26 mouse cellular contexts compared by ENCODE assay signal in genomic region chr2:91958049-91958448, GRCm38 (mm10). TPM values are rescaled to one million over a fixed set of nuclear protein-coding genes. Genes with fewer than 3 reads are reported as not detected.
A peak's percentile ranks its signal among the peaks of the same experiment; 100 is the strongest.
DNase-seq lines count a peak whose midpoint lies in the region; ATAC-seq lines count a peak whose summit lies in the region.
"Had no signal": no experiment of that assay in that cellular context is flagged by ENCODE, and none has a peak within 500 bp of the region (broad histone marks: within the 10 kb centered on the region; RNA-seq: fewer than 3 reads in every experiment).

No protein-coding gene starts in this region.

- no peak for ATAC-seq in heart, embryonic 12.5 days (ENCODE audit: insufficient number of reproducible peaks, low FRiP score)
- no peak for ATAC-seq in liver, embryonic 12.5 days
- ATAC-seq in liver, embryonic 11.5 days (replicated peaks; ENCODE audit: low FRiP score), result no peak
- ATAC-seq in midbrain, embryonic 11.5 days (ENCODE audit: low FRiP score), result no peak
- ATAC-seq: midbrain, embryonic 16.5 days had no signal

- peaks cover 94% of the 10 kb centered on the region for H3K4me1 ChIP-seq in heart, embryonic 12.5 days (replicated peaks)
- peaks cover 100% of the 10 kb centered on the region for H3K4me1 ChIP-seq in liver, embryonic 12.5 days
- peaks cover 88% of the 10 kb centered on the region for H3K4me1 ChIP-seq in liver, embryonic 11.5 days (replicated peaks; ENCODE audit: control insufficient read depth, insufficient read depth, low read length)
- H3K4me1 ChIP-seq in midbrain, embryonic 11.5 days (ENCODE audit: control insufficient read depth, insufficient read depth, low read length), result peaks cover 9% of the 10 kb centered on the region

- 0 out of 2 replicates have a peak, but pooled peaks cover 3% of the 10 kb centered on the region for H3K36me3 ChIP-seq in heart, embryonic 12.5 days
- peaks cover 22% of the 10 kb centered on the region for H3K36me3 ChIP-seq in liver, embryonic 12.5 days
- H3K36me3 ChIP-seq in liver, embryonic 11.5 days (ENCODE audit: control insufficient read depth, insufficient read depth, low read length), result 0 out of 2 replicates have a peak, but pooled peaks cover 2% of the 10 kb centered on the region
- no peaks in the 10 kb centered on the region for H3K36me3 ChIP-seq in midbrain, embryonic 11.5 days (ENCODE audit: control insufficient read depth, insufficient read depth, low read length)
- H3K36me3 ChIP-seq: neural tube, embryonic 15.5 days had no signal

- 81% methylated on average over 8 of the region's 8 CpGs for WGBS in heart, embryonic 12.5 days
- WGBS in liver, embryonic 12.5 days (ENCODE audit: insufficient replicate concordance), result 82% methylated on average over 8 of the region's 8 CpGs
- WGBS in liver, embryonic 11.5 days, result 83% methylated on average over 8 of the region's 8 CpGs
- WGBS in midbrain, embryonic 11.5 days, result 90% methylated on average over 8 of the region's 8 CpGs

- H3K4me2 ChIP-seq in heart, embryonic 12.5 days, result no peak overlapping the region
- H3K4me2 ChIP-seq in liver, embryonic 12.5 days, result peak overlapping the region; percentile 51; the same call in 1 of the 2 replicates
- no peak overlapping the region; the same call in 1 of the 2 replicates for H3K4me2 ChIP-seq in liver, embryonic 11.5 days
- H3K4me2 ChIP-seq in midbrain, embryonic 11.5 days, result no peak overlapping the region
- H3K4me2 ChIP-seq: hindbrain, embryonic 14.5 days; neural tube, embryonic 15.5 days had no signal

- no peaks in the 10 kb centered on the region for H3K27me3 ChIP-seq in heart, embryonic 12.5 days (replicated peaks)
- H3K27me3 ChIP-seq in liver, embryonic 12.5 days (replicated peaks), result no peaks in the 10 kb centered on the region
- no peaks in the 10 kb centered on the region for H3K27me3 ChIP-seq in liver, embryonic 11.5 days (replicated peaks; ENCODE audit: control insufficient read depth, insufficient read depth, low read length)
- no peaks in the 10 kb centered on the region for H3K27me3 ChIP-seq in midbrain, embryonic 11.5 days (ENCODE audit: control insufficient read depth, insufficient read depth, low read length)
- H3K27me3 ChIP-seq: limb, embryonic 12.5 days; liver, embryonic 15.5 days; neural tube, embryonic 15.5 days had no signal

- peak; percentile 39 to 64 for DNase-seq in cerebellum, postnatal 14 days
- DNase-seq in cerebellum, adult 18-20 months, result no peak
- DNase-seq in heart, postnatal 14 days, result no peak
- no peak for DNase-seq in liver, embryonic 11.5 days (ENCODE audit: low spot score)
- no peak for DNase-seq in midbrain, embryonic 11.5 days (ENCODE audit: low spot score, missing footprints)
- DNase-seq: adrenal gland, postnatal 25 days; B cell, adult 2 months; cerebellum, adult 8-10 months; kidney, postnatal 36 days; layer of hippocampus, adult 9-11 months; lung, postnatal 10 days; right cerebral cortex, postnatal 25 days had no signal

- no peaks in the 10 kb centered on the region for H3K9me3 ChIP-seq in heart, embryonic 12.5 days (replicated peaks)
- H3K9me3 ChIP-seq in liver, embryonic 12.5 days (replicated peaks), result no peaks in the 10 kb centered on the region
- no peaks in the 10 kb centered on the region for H3K9me3 ChIP-seq in liver, embryonic 11.5 days (ENCODE audit: control insufficient read depth, low read length)
- H3K9me3 ChIP-seq in midbrain, embryonic 11.5 days (ENCODE audit: control insufficient read depth, low read length), result no peaks in the 10 kb centered on the region
- H3K9me3 ChIP-seq: forebrain, embryonic 10.5 days; limb, embryonic 12.5 days; liver, embryonic 15.5 days; neural tube, embryonic 15.5 days had no signal

- H3K4me3 ChIP-seq in heart, embryonic 12.5 days, result no peak overlapping the region
- no peak overlapping the region for H3K4me3 ChIP-seq in liver, embryonic 12.5 days
- H3K4me3 ChIP-seq in liver, embryonic 11.5 days (ENCODE audit: low read depth, low read length), result no peak overlapping the region
- H3K4me3 ChIP-seq in midbrain, embryonic 11.5 days (ENCODE audit: low read depth, low read length), result no peak overlapping the region
- H3K4me3 ChIP-seq: forebrain, embryonic 10.5 days; limb, embryonic 12.5 days; liver, embryonic 15.5 days; neural tube, embryonic 15.5 days had no signal

- peak overlapping the region; percentile 90 for H3K27ac ChIP-seq in heart, embryonic 12.5 days (ENCODE audit: poor library complexity, severe bottlenecking)
- H3K27ac ChIP-seq in liver, embryonic 12.5 days, result no peak overlapping the region
- no peak overlapping the region; the same call in 1 of the 2 replicates for H3K27ac ChIP-seq in liver, embryonic 11.5 days (ENCODE audit: low read depth, low read length)
- H3K27ac ChIP-seq in midbrain, embryonic 11.5 days (ENCODE audit: low read depth, low read length), result no peak overlapping the region
- H3K27ac ChIP-seq: forebrain, embryonic 10.5 days; hindbrain, embryonic 14.5 days; neural tube, embryonic 15.5 days had no signal

- intact Hi-C loops in heart, postnatal 14 days (cut with DNase I), result loop anchor here (2.0 kb wide), 1 partner anchor 13 kb away; the partner anchor contains the start of gene Gm9821

- 0 out of 2 replicates have a peak overlapping the region, but pooled peaks have one; percentile 1 for H3K9ac ChIP-seq in heart, embryonic 12.5 days
- peak overlapping the region; percentile 8; the same call in 1 of the 2 replicates for H3K9ac ChIP-seq in liver, embryonic 12.5 days
- no peak overlapping the region for H3K9ac ChIP-seq in liver, embryonic 11.5 days (ENCODE audit: low read depth, low read length)
- H3K9ac ChIP-seq in midbrain, embryonic 11.5 days (ENCODE audit: low read length), result no peak overlapping the region
- H3K9ac ChIP-seq: hindbrain, embryonic 14.5 days; limb, embryonic 12.5 days; neural tube, embryonic 15.5 days had no signal

RNA-seq across cellular contexts. Expression of gene Gm9821, which starts 12.5 kb away (rescaled TPM):
- 3.2 and 4.0 TPM in 2 replicates for polyA plus RNA-seq in heart, embryonic 12.5 days (2016; fragmentation: Nextera tagmentation; extraction: Ambion mirVana)
- total RNA-seq in heart, postnatal 14 days (2021), result not detected
- polyA plus RNA-seq in liver, embryonic 12.5 days (2016; fragmentation: Nextera tagmentation; extraction: Ambion mirVana), result 2.3 and 2.5 TPM in 2 replicates
- 3.7 and 4.8 TPM in 2 replicates for polyA plus RNA-seq in liver, embryonic 11.5 days (2014; fragmentation: Nextera tagmentation; extraction: Ambion mirVana)
- 0.25 TPM in 1 of 2 replicates, not detected in the other for polyA plus RNA-seq in midbrain, embryonic 11.5 days (2014; fragmentation: Nextera tagmentation; extraction: Ambion mirVana)
- total RNA-seq: adrenal gland, postnatal 25 days; gastrocnemius, postnatal 25 days had no signal
- polyA plus RNA-seq: midbrain, embryonic 16.5 days; spleen, adult 2 months had no signal

RNA-seq across cellular contexts. Expression of gene Dgkz, which starts 17.6 kb away (rescaled TPM):
- 43.8 and 48.8 TPM in 2 replicates for polyA plus RNA-seq in heart, embryonic 12.5 days (2016; fragmentation: Nextera tagmentation; extraction: Ambion mirVana)
- total RNA-seq in heart, postnatal 14 days (2021), result 10 to 100 TPM; 62.3 to 63.1 TPM
- 46.9 and 48.8 TPM in 2 replicates for polyA plus RNA-seq in liver, embryonic 12.5 days (2016; fragmentation: Nextera tagmentation; extraction: Ambion mirVana)
- polyA plus RNA-seq in liver, embryonic 11.5 days (2014; fragmentation: Nextera tagmentation; extraction: Ambion mirVana), result 81.4 and 85.9 TPM in 2 replicates
- 19.2 and 23.7 TPM in 2 replicates for polyA plus RNA-seq in midbrain, embryonic 11.5 days (2014; fragmentation: Nextera tagmentation; extraction: Ambion mirVana)

RNA-seq across cellular contexts. Expression of gene Mdk, which starts 26.0 kb away (rescaled TPM):
- 724 and 730 TPM in 2 replicates for polyA plus RNA-seq in heart, embryonic 12.5 days (2016; fragmentation: Nextera tagmentation; extraction: Ambion mirVana)
- total RNA-seq in heart, postnatal 14 days (2021), result 10 to 100 TPM; 15.7 to 16.8 TPM
- polyA plus RNA-seq in liver, embryonic 12.5 days (2016; fragmentation: Nextera tagmentation; extraction: Ambion mirVana), result 137 and 140 TPM in 2 replicates
- polyA plus RNA-seq in liver, embryonic 11.5 days (2014; fragmentation: Nextera tagmentation; extraction: Ambion mirVana), result 461 and 501 TPM in 2 replicates
- 926 and 968 TPM in 2 replicates for polyA plus RNA-seq in midbrain, embryonic 11.5 days (2014; fragmentation: Nextera tagmentation; extraction: Ambion mirVana)

RNA-seq across cellular contexts. Expression of gene Chrm4, which starts 31.0 kb away (rescaled TPM):
- 0.15 TPM in 1 of 2 replicates, not detected in the other for polyA plus RNA-seq in heart, embryonic 12.5 days (2016; fragmentation: Nextera tagmentation; extraction: Ambion mirVana)
- total RNA-seq in heart, postnatal 14 days (2021), result not detected
- polyA plus RNA-seq in liver, embryonic 12.5 days (2016; fragmentation: Nextera tagmentation; extraction: Ambion mirVana), result 0.17 TPM in 1 of 2 replicates, not detected in the other
- polyA plus RNA-seq in liver, embryonic 11.5 days (2014; fragmentation: Nextera tagmentation; extraction: Ambion mirVana), result 0.34 and 0.36 TPM in 2 replicates
- polyA plus RNA-seq in midbrain, embryonic 11.5 days (2014; fragmentation: Nextera tagmentation; extraction: Ambion mirVana), result 0.26 and 0.37 TPM in 2 replicates
- total RNA-seq: gastrocnemius, postnatal 25 days had no signal
- polyA plus RNA-seq: heart, postnatal 0 days; intestine, embryonic 14.5 days; kidney, embryonic 14.5 days; liver, embryonic 15.5 days; stomach, embryonic 14.5 days had no signal

Comparison
In these comparisons a context has a peak if more than half of its experiments do, and no peak if none do; other contexts are left out.
1. DNase-seq: peak in cerebellum, postnatal 14 days (2 of 2); none in cerebellum, adult 18-20 months (0 of 2), heart, postnatal 14 days (0 of 2), liver, embryonic 11.5 days (single experiment) and midbrain, embryonic 11.5 days (single experiment).
2. H3K9ac ChIP-seq: peak in heart, embryonic 12.5 days (single experiment) and liver, embryonic 12.5 days (single experiment); none in liver, embryonic 11.5 days (single experiment) and midbrain, embryonic 11.5 days (single experiment).